Mouse (Mus musculus) neural tube, embryonic 14.5 days (tissue): ENCODE measurements around the gene Nos2. TPM values are rescaled to one million over a fixed set of nuclear protein-coding genes. Genes with fewer than 3 reads are reported as not detected.

Experiments
- ATAC-seq: fragments of 200-750 bp; cut with Nextera tagmentation; 2 replicates; pipeline ENCODE4 v1.8.0; 2017; ENCODE audit warnings: low read depth, mild to moderate bottlenecking, moderate TSS enrichment, moderate library complexity
- H3K27ac ChIP-seq: fragments of 300-500 bp; sonication (generic); 2 replicates; pipeline ENCODE4 v1.5.1; 2014; ENCODE audit warnings: low read depth, mild to moderate bottlenecking, control low read depth, low read length, moderate library complexity, mixed read lengths
- H3K27me3 ChIP-seq: fragments of 300-500 bp; sonication (generic); 2 replicates; pipeline ENCODE4 v1.6.1; 2014; ENCODE audit warnings: low read length; ENCODE audit not compliant: control insufficient read depth, insufficient read depth
- H3K36me3 ChIP-seq: fragments of 300-500 bp; sonication (generic); 2 replicates; pipeline ENCODE4 v1.6.1; 2014; ENCODE audit warnings: low read length, mixed read lengths; ENCODE audit not compliant: control insufficient read depth, insufficient read depth
- H3K4me1 ChIP-seq: fragments of 300-500 bp; sonication (generic); 2 replicates; pipeline ENCODE4 v1.6.1; 2014; ENCODE audit warnings: low read length; ENCODE audit not compliant: control insufficient read depth, insufficient read depth
- H3K4me2 ChIP-seq: fragments of 300-500 bp; sonication (generic); 2 replicates; pipeline ENCODE4 v1.6.1; 2014; ENCODE audit warnings: mild to moderate bottlenecking, low read depth, low read length, control low read depth
- H3K4me3 ChIP-seq: fragments of 300-500 bp; sonication (generic); 2 replicates; pipeline ENCODE4 v1.5.1; 2014; ENCODE audit warnings: low read depth, low read length, control low read depth, mixed read lengths
- H3K9ac ChIP-seq: fragments of 300-500 bp; sonication (generic); replicated peaks from 2 replicates; pipeline ENCODE4 v1.6.1; 2014; ENCODE audit warnings: low read depth, mild to moderate bottlenecking, control low read depth, low read length, mixed read lengths
- H3K9me3 ChIP-seq: fragments of 300-500 bp; sonication (generic); 2 replicates; pipeline ENCODE4 v1.6.1; 2016; ENCODE audit warnings: low read length; ENCODE audit not compliant: control insufficient read depth
- WGBS: fragments of 180-500 bp; shearing (Covaris S2); extraction: QIAGEN DNeasy Blood & Tissue Kit; methylation state at CpG from one replicate; pipeline ENCODE4 v1.1.7; 2014; 5-methylcytosine and 5-hydroxymethylcytosine counted together
- polyA plus RNA-seq: library from polyadenylated mRNA; unstranded; fragments of >200 nt; fragmentation: Nextera tagmentation; extraction: Ambion mirVana; gene quantifications from 2 replicates; pipeline ENCODE4 v1.2.1, GENCODE M21; 2014

Gene Nos2
- polyA plus RNA-seq, 1 experiment from 2014 or later = 0.35 TPM

DNA sequence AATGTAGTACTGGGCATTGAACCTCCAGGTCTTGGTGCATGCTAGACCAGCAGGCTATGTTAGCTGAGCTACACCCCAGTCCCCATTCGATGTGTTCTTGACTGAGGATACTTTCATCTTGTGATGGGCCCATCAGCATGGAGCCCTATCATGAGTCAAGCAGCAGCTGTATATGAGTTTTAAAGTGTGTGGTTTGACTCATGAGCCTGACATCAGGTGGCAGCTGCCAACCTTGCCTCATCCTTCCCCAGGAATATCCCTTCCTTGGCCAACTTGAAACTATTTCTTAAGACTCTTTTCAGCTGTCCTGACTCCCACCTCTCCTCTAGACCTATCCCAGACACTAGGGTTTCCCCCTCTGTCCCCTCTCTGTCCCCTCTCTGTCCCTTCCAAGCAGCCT is 22.5 kb downstream of the Nos2 start:
- no peak overlapping the region for H3K4me3 ChIP-seq
- H3K4me2 ChIP-seq = no peak overlapping the region
- H3K27me3 ChIP-seq = no peaks in the 10 kb centered on the region
- no peak for ATAC-seq
- H3K9ac ChIP-seq = no peak overlapping the region
- H3K36me3 ChIP-seq = no peaks in the 10 kb centered on the region
- no peak overlapping the region for H3K27ac ChIP-seq
- H3K9me3 ChIP-seq = no peaks in the 10 kb centered on the region
- H3K4me1 ChIP-seq = no peaks in the 10 kb centered on the region
- WGBS = 93% methylated on average over 1 of the region's 1 CpGs

DNA sequence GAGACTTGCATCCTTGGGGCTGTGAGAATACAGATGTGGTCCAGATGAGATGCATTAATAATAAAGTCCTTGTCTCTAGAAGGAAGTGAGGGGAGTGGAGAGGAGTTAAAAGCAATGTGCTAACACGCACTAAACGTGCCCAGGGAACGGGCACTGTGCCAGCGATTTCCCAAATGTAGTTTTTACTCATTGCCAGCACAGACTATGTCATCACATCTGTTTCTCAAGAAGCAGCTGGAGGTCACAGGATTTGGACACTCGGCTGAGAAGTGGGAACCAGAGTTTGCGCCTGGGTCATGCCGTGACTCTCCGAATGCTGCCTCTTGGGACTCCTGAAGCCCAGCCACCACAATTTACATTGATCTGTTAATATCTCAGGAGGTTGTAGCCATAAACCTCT is 29.8 kb downstream of the Nos2 start:
- no peak for ATAC-seq
- WGBS = 73% methylated on average over 8 of the region's 8 CpGs

DNA sequence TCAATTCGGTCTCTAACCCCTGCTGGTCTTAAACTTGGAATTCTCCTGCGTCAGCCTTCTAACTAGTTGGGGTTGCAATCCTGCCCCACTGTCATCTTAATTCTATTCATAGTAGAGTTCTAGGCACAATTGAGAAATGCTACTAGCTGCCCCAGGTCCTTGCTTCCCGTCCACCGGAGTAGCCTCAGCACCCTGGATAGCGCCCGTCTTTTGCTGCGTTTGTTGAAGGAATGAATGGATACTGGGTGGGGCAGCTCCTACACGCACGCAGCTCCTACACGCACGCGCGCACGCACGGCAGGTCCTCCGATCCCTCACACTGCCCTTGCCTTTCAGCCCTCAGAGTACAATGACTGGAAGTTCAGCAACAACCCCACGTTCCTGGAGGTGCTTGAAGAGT is 31.9 kb downstream of the Nos2 start:
- Histone ChIP-seq H3K27ac (no peak overlapping the region), H3K36me3 (no peaks in the 10 kb centered on the region), H3K4me1 (no peaks in the 10 kb centered on the region), H3K4me2 (peak overlapping the region; percentile 40; the same call in 1 of the 2 replicates), H3K9ac (no peak overlapping the region), H3K4me3 (peak overlapping the region; percentile 9; the same call in 1 of the 2 replicates), H3K9me3 (no peaks in the 10 kb centered on the region), H3K27me3 (peaks cover 2% of the 10 kb centered on the region)
- 10% methylated on average over 17 of the region's 17 CpGs for WGBS
- ATAC-seq = no peak

More for the DNA sequence above, 29.8 kb downstream of the Nos2 start:
- Histone ChIP-seq H3K4me2 (no peak overlapping the region), H3K27me3 (peaks cover 2% of the 10 kb centered on the region; the same call in 1 of the 2 replicates), H3K36me3 (no peaks in the 10 kb centered on the region), H3K9ac (no peak overlapping the region), H3K27ac (no peak overlapping the region), H3K4me1 (no peaks in the 10 kb centered on the region), H3K4me3 (no peak overlapping the region), H3K9me3 (no peaks in the 10 kb centered on the region)

GRCm38 (mm10) chr11:78956260-78956659 is 35.7 kb downstream of the Nos2 start:
- Histone ChIP-seq H3K4me1 (no peaks in the 10 kb centered on the region), H3K27me3 (peaks cover 2% of the 10 kb centered on the region), H3K4me2 (no peak overlapping the region), H3K27ac (no peak overlapping the region), H3K36me3 (no peaks in the 10 kb centered on the region), H3K9ac (no peak overlapping the region), H3K9me3 (no peaks in the 10 kb centered on the region), H3K4me3 (no peak overlapping the region)
- no peak for ATAC-seq
- 16% methylated on average over 7 of the region's 7 CpGs for WGBS

GRCm38 (mm10) chr11:78959367-78959766 is 38.8 kb downstream of the Nos2 start:
- 71% methylated on average over 8 of the region's 8 CpGs for WGBS
- Histone ChIP-seq H3K27me3 (no peaks in the 10 kb centered on the region; the same call in 1 of the 2 replicates), H3K4me1 (no peaks in the 10 kb centered on the region), H3K4me3 (no peak overlapping the region), H3K36me3 (no peaks in the 10 kb centered on the region), H3K27ac (no peak overlapping the region), H3K4me2 (no peak overlapping the region), H3K9ac (no peak overlapping the region), H3K9me3 (no peaks in the 10 kb centered on the region)
- no peak for ATAC-seq

- Histone ChIP-seq H3K4me1 (no peaks in the 10 kb centered on the region), H3K4me2 (no peak overlapping the region), H3K9ac (no peak overlapping the region), H3K27me3 (no peaks in the 10 kb centered on the region; the same call in 1 of the 2 replicates), H3K36me3 (no peaks in the 10 kb centered on the region), H3K27ac (no peak overlapping the region), H3K9me3 (no peaks in the 10 kb centered on the region), H3K4me3 (no peak overlapping the region)
- WGBS = 62% methylated on average over 5 of the region's 5 CpGs
- no peak for ATAC-seq
Measured at GRCm38 (mm10) chr11:78959841-78960520, 39.4 kb downstream of the Nos2 start.

GRCm38 (mm10) chr11:78961221-78961620 is 40.6 kb downstream of the Nos2 start:
- no peak overlapping the region for H3K4me3 ChIP-seq
- no peak overlapping the region for H3K4me2 ChIP-seq
- no peaks in the 10 kb centered on the region for H3K9me3 ChIP-seq
- WGBS = 85% methylated on average over 5 of the region's 5 CpGs
- no peaks in the 10 kb centered on the region; the same call in 1 of the 2 replicates for H3K27me3 ChIP-seq
- no peak overlapping the region for H3K27ac ChIP-seq
- ATAC-seq = no peak
- H3K36me3 ChIP-seq = no peaks in the 10 kb centered on the region
- H3K9ac ChIP-seq = no peak overlapping the region
- no peaks in the 10 kb centered on the region for H3K4me1 ChIP-seq

DNA sequence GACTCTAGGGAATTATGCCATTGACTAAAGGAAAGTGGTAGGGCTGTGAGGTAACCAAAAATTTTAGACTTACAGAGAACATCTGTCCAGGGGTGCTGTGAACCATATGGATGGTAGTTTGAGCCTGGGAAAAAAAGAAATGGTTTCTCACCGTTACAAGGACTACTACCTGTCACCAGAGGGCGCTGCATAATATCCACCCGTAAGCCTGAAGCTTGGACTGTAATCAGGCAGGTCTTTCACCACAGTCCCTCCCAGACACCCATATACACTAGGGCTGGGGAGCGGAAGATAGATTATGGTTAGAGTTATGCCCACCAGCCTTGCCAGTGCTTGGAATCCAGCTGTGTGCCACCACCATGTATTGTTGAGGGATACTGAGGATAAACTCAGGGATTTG is 46.8 kb downstream of the Nos2 start:
- no peak overlapping the region for H3K27ac ChIP-seq
- H3K4me3 ChIP-seq = no peak overlapping the region

GRCm38 (mm10) chr11:78968121-78968520 is 47.5 kb downstream of the Nos2 start:
- 86% methylated on average over 4 of the region's 4 CpGs for WGBS
- Histone ChIP-seq H3K9me3 (no peaks in the 10 kb centered on the region), H3K4me1 (peaks cover 4% of the 10 kb centered on the region; the same call in 1 of the 2 replicates), H3K27me3 (no peaks in the 10 kb centered on the region), H3K4me3 (no peak overlapping the region), H3K9ac (no peak overlapping the region), H3K27ac (no peak overlapping the region), H3K4me2 (no peak overlapping the region), H3K36me3 (no peaks in the 10 kb centered on the region)
- ATAC-seq = no peak

More for the DNA sequence above, 46.8 kb downstream of the Nos2 start:
- no peak for ATAC-seq
- WGBS = 25% methylated on average over 4 of the region's 4 CpGs
- no peaks in the 10 kb centered on the region for H3K4me1 ChIP-seq
- H3K4me2 ChIP-seq = no peak overlapping the region
- no peaks in the 10 kb centered on the region for H3K9me3 ChIP-seq
- no peak overlapping the region for H3K9ac ChIP-seq
- H3K36me3 ChIP-seq = no peaks in the 10 kb centered on the region
- no peaks in the 10 kb centered on the region for H3K27me3 ChIP-seq
